Mouse (Mus musculus): Measurements from ENCODE around the gene Rab2b. TPM values are rescaled to one million over a fixed set of nuclear protein-coding genes. Genes with fewer than 3 reads are reported as not detected.

Rab2b gene
- total RNA-seq (2023): 1 to 10 TPM; 8.5 to 10.0 TPM

DNA sequence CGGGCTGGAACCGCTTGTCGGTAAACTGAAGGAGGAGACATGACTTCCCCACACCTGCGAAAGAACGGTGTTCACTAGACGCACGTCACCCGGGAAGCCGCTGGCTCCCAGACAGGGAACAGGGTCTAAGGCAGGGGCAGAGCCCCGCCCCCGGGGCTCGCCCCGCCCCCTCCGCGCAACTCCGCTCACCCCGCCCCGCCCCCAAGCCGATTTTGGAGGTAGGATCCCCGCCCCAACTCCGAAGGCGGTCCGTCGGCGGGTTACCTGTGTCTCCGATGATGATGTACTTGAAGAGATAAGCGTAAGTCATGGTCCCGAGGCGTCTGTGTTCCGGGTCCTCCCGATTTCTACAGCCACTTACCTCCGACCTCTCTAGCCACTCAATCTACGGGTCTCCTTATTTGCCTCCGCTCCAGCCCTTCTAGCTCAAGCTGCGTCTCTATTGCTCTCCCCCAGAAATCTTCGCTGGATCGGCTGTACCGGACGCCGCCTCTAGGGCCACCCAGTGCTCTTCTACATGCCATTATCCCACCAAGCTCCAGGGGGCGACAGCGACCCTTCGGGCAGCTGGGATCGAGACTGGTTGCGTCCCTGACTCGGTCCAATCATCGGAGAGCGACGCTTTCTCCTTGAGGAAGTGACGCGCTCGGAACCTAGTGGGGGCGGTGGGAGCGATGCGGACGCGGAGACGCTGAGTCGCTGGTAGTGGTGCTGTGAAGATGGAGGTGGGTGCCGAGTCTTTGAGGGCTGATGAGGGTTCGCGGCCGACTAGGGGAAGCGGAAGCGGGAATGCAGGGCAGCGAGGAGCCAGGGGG lies at the start of gene Rab2b, which contains the start of gene Tox4:
Rab2b (minus strand) TSS at position 614 of the 815 bp plus-strand sequence.
Tox4 (plus strand) TSS at position 215 of the 815 bp plus-strand sequence.

DNA sequence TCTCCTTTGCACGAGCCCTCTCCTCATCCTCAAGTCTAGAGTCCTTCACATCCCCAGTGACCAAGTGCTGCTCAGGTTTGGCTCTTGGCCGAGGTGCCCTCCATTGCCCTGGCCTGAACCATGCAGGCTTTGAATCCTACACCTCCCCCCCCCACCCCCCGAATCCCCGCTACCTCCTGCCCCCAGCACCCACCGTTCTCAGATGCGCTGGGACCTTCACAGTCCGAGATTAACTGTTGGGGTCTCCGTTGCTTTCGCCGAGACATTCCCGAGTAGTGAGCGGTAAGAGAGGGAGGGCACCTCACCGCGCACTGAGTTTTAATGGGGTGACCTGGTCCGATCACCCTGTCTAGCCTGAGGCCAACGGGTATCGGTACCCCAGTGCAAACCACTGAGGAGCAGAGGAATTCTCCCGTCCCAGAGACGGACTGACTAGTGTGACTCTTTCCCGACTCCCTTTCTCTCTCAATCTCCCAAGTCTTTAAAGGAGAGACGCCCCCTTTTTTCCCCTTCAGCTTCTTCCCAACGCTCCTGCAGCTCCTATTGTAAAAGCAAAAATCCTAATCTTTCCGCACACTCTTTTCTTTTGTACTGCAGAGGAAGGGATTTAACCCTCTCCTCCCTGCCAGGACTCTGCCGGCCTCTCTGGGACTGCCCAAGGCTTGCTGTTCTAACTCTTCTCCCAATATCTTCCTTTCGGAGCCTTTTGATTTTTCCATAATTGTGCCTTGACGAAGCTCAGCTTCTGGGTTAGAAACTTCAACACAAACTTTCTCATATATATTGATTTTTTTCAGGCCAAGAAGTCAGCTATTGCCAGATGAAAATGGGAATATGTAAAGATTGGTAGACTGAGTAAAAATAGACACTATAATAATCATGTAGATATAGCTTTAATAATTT lies 48.8 kb upstream of the Rab2b start, which contains the start of gene Sall2:
Sall2 (minus strand) TSS at position 853 of the 903 bp plus-strand sequence.

DNA sequence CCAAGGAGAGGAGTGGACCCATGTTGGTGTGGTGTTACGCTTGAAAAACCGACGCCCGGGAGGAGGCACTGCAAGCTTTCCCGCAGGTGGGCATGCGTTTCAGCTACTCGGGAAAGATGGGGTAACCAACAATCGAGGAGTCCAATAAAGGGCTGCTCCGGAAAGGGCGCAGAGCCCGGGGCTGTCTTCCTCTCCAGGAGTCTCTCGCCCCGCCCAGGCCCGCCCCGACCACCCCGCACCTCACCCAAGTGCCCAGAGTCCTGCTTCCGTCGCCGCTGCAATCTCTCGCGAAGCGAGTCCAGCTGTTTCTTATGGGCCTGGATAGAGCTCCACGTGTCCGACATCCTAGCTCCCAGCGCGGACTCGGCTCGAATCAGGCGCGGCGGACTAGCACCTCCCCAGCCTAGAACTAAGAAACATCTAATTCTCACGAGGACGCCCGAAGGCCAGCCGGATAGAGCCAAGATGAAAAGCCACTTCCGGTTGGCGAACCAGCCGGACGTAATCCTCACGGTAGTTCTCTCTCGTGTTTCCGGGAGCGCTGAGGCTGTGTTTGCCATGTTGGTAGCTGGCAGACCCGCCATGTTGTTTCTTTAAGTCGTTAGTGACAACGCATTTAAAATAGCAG lies 25.4 kb upstream of the Rab2b start, which contains the start of gene Mettl3:
Mettl3 (minus strand) TSS at position 485 of the 628 bp plus-strand sequence.

DNA sequence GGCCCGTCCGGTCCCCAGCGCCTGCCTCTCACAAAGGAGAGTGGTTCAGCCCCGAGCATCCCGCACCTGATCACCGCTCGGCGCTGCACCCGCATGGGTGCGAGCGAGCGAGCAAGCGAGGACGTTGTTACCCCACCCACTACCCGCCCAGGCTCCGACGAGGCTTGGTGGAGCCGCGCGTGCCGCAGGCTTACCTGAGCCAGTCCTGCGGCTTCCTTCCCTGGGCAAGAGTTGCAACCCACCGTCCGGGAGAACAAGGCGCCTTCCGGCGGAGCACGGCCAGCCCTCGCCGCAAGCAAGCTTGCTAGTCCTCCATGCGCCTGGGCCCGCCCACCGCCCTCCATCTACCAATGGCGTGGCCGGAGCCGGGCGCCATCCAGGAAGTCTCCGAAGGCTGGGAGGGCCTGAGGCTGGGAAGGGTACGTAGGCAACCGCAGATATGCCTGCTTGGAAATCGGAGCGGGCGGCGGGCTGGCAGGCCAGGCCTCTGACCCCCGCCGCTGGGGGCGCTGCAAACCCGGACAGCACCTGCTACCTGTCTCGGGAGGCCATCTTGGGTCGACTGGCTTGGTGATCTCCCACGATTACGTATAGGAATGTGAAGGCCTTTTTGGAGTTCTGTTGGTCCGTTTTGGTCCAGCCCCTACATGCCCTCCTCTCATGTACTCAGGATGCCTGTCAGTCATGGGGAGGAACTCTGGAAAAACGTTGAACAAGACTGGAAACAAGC lies 21.7 kb downstream of the Rab2b start, which contains the start of gene Chd8:
Chd8 (minus strand) TSS at position 297 of the 730 bp plus-strand sequence.

Other genes with a start within 250 kb of the Rab2b start
- gene Olfr221, start 237.1 kb downstream of the Rab2b start, total RNA-seq (2023): not detected
- 100 to 1,000 TPM; 268 to 272 TPM for gene Hnrnpc, start 175.5 kb downstream of the Rab2b start, total RNA-seq (2023)
- gene Rpgrip1, start 168.8 kb downstream of the Rab2b start, total RNA-seq (2023): 1 to 10 TPM; 1.2 to 1.4 TPM
- 10 to 100 TPM; 54.3 to 57.0 TPM for gene Supt16, start 82.1 kb downstream of the Rab2b start, total RNA-seq (2023)
- gene Chd8, start 21.8 kb downstream of the Rab2b start, total RNA-seq (2023): 100 to 1,000 TPM; 135 to 144 TPM
- 100 to 1,000 TPM in 1 of 2 experiments, 10 to 100 TPM in 1; 89.5 to 107 TPM for gene Tox4, start 399 bp downstream of the Rab2b start, total RNA-seq (2023)
- 10 to 100 TPM; 38.2 to 51.9 TPM for gene Mettl3, start 25.6 kb upstream of the Rab2b start, total RNA-seq (2023)
- 1 to 10 TPM; 3.1 to 3.7 TPM for gene Sall2, start 49.2 kb upstream of the Rab2b start, total RNA-seq (2023)
- not detected for gene Olfr1513, start 76.9 kb upstream of the Rab2b start, total RNA-seq (2023)
- gene Olfr1512, start 99.6 kb upstream of the Rab2b start, total RNA-seq (2023): not detected
- gene Olfr1511, start 117.8 kb upstream of the Rab2b start, total RNA-seq (2023): not detected
- not detected for gene Olfr1510, start 134.8 kb upstream of the Rab2b start, total RNA-seq (2023)
- not detected for gene Olfr1509, start 163.4 kb upstream of the Rab2b start, total RNA-seq (2023)
- not detected for gene Olfr1508, start 187.9 kb upstream of the Rab2b start, total RNA-seq (2023)
- gene Olfr1507, start 216.2 kb upstream of the Rab2b start, total RNA-seq (2023): not detected

Measured in monocyte, adult 59 days (primary cell).